Mouse (Mus musculus) liver, embryonic 14.5 days (tissue): Measurements from ENCODE around the gene Rab28.

ENCODE experiments used
- CTCF ChIP-seq: IDR thresholded peaks from 2 replicates; pipeline ENCODE4 v1.5.1; 2016; ENCODE audit warnings: antibody characterized with exemption, low read depth, control low read depth
- EP300 ChIP-seq: IDR thresholded peaks from 2 replicates; pipeline ENCODE4 v1.6.1; 2016; ENCODE audit warnings: antibody characterized with exemption, low read depth

DNA sequence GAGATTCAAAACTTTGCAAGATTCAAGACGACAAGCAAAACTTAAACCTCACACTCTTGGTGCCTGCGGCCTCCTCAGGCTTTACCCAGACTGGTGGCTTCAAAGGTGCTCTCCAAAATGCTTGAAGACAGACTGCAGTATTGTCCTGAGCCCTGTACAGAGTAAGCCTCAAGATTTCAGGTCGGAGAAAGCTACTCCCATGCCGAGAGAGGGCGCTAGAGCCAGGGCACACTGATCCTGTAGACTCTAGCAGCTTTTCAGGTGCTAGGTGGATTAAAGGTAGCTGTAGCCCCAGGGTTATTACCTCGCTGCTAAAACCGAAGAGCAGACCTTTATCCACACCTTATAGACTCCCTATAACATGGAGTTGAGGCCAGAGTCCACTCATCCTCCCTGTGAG lies 36.3 kb upstream of the Rab28 start:
- TF ChIP-seq CTCF (peak; percentile 22; the same call in 1 of the 2 replicates), EP300 (no peak)
